Mouse (Mus musculus): ENCODE data around the gene Pfkfb2.
"Not testable (repeated sequence)": the region's sequence is repeated elsewhere in the genome, so short reads cannot be mapped to it uniquely, and the experiment has no call there.

The Pfkfb2 gene

DNA sequence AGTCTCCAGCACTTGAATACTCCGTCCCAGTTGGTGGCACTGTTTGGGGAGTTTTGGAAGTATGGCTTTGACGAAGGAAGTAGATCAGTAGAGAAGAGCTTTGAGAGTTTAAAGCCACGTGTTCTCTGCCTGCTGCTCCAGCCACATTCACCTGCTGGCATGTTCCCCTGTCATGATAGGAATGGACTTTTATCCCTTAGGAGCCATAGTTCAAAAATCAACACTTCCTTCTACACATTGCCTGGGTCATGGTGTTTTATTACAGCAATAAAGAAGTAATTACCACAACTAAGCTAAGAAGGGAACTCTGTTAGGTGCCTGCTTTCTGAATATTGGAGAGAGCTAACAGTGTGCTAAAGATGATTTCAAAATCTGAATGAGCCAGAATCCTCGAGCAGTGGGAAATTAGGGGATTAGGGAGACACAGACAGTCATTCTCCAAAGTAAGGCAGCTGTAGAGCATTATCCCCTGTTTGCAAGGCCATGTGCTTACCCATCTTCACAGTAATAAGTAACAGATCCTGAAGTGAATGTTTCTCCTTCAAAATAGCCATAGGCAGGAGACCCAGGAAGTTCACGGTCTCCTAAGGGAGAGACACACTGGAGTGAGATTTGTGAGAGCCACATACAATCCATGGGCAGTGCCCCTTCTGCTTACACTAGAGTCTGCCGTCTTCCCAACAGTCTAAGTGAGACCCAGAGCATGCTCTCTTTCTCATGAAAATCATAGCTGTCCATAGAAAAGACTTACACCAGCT is 47.2 kb downstream of the Pfkfb2 start:
- DNase-seq, result no peak

DNA sequence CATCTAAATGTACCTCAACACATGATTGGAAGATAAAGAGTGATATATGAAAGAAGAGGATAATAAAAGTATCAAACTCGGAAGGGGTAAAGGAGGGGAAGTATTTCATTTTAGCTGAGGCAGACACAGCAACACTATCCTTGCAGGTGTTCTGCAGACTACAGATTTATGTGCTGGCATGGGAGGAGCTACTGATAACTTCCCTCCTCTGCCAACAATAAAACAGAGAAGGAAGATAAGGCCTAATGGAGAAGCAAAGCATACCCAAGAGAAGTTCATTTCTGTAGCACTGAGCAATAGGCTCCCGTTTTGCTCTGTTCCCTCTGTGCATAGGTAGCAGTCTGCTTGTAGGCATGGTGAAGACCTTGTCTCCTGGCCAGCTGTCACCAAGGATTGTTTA is 48.0 kb downstream of the Pfkfb2 start:
- DNase-seq, result no peak

DNA sequence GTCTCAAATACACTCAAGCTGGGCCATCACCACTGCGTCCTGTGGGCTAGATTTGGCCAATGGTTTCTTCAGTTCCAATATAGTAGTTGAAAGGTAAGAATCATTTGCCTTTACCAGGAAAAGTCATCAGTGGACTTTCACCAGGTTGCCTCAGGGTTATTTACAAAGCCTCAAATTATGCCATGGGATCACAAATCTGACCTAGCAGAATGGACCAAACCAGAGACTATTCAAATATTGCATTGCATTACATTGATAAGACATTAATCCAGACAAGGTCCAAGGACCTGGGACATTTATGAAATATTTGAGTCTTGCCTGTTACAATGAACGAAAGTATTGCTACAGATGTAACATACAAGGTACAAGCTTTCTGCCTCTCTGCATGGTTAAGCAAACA is 50.5 kb downstream of the Pfkfb2 start:
- DNase-seq, result no peak

DNA sequence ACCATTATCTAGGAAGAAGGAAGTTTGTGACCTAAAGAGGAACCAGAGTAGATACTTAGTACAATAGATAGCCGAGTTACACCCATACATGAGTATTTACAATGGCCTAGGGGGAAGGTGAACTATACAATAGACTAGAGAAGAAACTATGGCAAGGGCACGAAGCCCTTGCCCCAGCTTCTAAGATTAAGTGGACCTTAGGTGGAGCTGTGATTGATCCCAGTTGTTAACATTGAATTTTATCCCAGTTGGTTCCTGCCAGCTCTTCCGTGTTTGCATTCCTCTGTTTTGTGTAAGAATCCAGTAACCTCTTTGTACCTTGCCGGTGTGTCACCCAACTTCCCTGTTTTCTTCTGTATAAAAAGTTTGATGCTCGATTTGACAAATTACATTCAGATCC is 65.5 kb downstream of the Pfkfb2 start:
- not testable (repeated sequence) for DNase-seq

DNA sequence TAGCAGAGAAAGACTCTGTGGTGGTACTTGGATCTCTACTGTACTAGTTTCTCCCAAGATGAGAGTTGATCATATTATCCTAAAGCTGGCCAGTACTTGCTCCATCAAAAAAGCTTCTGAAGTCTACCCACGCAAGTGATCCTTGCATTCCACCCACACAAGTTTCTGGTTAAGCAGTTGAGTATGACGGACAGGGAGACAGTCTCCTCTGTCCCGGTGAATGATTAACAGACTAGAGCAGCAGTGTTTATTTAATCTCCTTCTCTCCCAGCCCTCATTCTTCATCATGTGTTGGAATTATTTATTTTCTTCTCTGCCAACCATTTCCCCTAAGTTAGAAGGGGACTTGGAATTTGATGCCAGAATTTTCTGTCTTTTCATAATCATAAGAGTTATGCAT is 67.6 kb downstream of the Pfkfb2 start, which contains the start of gene C4bp:
Gene C4bp (minus strand): TSS at position 179 of the 400 bp plus-strand sequence.
- peak; percentile 6 for DNase-seq

DNA sequence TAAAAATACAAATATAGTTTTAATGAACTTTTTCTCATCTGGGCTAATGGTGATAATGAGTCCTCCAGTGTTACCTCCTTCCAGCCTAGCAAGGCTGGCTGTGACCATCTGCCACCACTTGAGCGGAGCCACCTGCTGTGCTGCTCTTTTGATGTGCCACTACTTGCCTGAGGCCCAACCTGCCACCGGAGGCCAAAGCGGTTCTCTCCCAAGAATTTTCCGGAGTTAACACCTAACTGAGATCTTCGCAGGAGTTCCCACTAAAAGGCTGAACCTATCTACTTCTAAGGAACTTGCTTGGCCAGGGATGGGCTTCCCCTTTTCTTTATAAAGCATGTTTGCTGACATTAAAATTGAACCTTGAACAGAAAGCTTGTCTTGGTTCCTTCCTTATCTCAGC is 69.4 kb downstream of the Pfkfb2 start:
- not testable (repeated sequence) for DNase-seq

DNA sequence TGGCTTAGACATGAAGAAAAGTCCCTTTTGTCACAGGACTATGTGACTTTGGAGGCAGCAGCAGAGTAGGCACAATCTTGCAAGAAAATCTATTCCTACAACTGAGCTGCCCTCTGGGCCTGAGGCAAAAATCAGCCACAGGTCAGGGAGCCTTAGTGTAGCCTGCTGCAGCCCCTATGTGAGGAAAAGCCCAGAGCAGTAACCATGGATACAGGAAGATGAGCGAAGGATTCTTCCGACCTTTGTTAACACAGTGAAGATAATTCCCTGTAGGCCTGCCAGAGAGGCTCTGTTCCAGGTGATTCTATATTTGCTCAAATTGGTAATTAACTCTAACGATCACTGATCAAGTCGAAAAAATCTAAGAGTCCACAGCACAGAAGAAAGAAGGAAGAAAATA is 85.0 kb downstream of the Pfkfb2 start:
- DNase-seq, result no peak

DNA sequence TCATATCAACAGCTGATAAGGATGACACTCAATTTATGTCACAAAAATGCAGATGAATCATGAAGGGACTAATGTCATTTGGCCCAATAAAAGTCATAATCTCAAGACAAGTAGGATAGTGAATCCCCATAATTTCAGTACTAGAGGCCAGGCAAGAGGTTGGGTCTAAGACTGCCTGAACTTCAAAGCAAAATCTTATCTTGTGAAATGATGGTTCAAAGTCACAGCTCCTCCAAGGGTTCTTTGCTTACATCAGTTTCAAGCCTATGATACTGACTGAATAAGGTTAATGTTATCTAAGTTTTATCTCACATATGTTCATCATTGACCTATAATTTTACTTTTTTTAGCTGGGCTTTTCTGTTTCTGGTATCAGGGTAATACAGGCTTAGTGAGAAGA is 88.1 kb downstream of the Pfkfb2 start:
- no peak for DNase-seq
